Mouse (Mus musculus) gastrocnemius, postnatal 36 days (tissue): ENCODE results near the gene Plb1. TPM values are rescaled to one million over a fixed set of nuclear protein-coding genes. Genes with fewer than 3 reads are reported as not detected.

ENCODE experiments used
- DNase-seq, 2 experiments: peaks; one replicate each; pipeline ENCODE4 v3.0.0; 2022
- intact Hi-C: fragments of 180-260 bp; cut with DNase I; formaldehyde crosslinking; loops from one replicate; pipeline ENCODE4 v1.15.1; 2025
- total RNA-seq, 2 experiments: library from RNA; stranded (reverse); gene quantifications; 2 replicates each; pipeline ENCODE4 v1.2.3; 2021

Plb1 gene
- total RNA-seq, 2 experiments from 2014 or later, result 1.3 to 1.6 TPM

- no peak for DNase-seq
- intact Hi-C loops, result no loop called here
These were observed 136.9 kb downstream of the Plb1 start for GRCm38 (mm10) chr5:32369391-32369790.

GRCm38 (mm10) chr5:32371239-32371638, 138.7 kb downstream of the Plb1 start:
- intact Hi-C loops, result no loop called here
- no peak for DNase-seq

GRCm38 (mm10) chr5:32378546-32378945, 146.0 kb downstream of the Plb1 start:
- no peak for DNase-seq
- intact Hi-C loops, result no loop called here

GRCm38 (mm10) chr5:32388656-32389055, 156.1 kb downstream of the Plb1 start:
- intact Hi-C loops, result no loop called here
- no peak for DNase-seq

- DNase-seq, result no peak
- intact Hi-C loops, result no loop called here
These were observed 157.8 kb downstream of the Plb1 start for GRCm38 (mm10) chr5:32390295-32390694.

- no peak for DNase-seq
- intact Hi-C loops, result no loop called here
These were observed 159.8 kb downstream of the Plb1 start for GRCm38 (mm10) chr5:32392281-32392680.

- no peak for DNase-seq
- intact Hi-C loops, result no loop called here
These were observed 162.1 kb downstream of the Plb1 start for GRCm38 (mm10) chr5:32394586-32394985.

- intact Hi-C loops, result no loop called here
- no peak for DNase-seq
These were observed 162.8 kb downstream of the Plb1 start for GRCm38 (mm10) chr5:32395101-32395892.

GRCm38 (mm10) chr5:32397719-32398118, 165.2 kb downstream of the Plb1 start:
- intact Hi-C loops, result no loop called here
- DNase-seq, result no peak

- no peak for DNase-seq
- intact Hi-C loops, result no loop called here
These were observed 168.4 kb downstream of the Plb1 start for GRCm38 (mm10) chr5:32400926-32401325.

GRCm38 (mm10) chr5:32403082-32403953, 170.8 kb downstream of the Plb1 start:
- no peak for DNase-seq
- intact Hi-C loops, result no loop called here

GRCm38 (mm10) chr5:32405199-32405855, 172.8 kb downstream of the Plb1 start:
- intact Hi-C loops, result loop anchor here (5.0 kb wide), 1 partner anchor 43 kb away; no protein-coding TSS in a partner anchor
- DNase-seq, result no peak

GRCm38 (mm10) chr5:32408771-32409170, 176.3 kb downstream of the Plb1 start:
- no peak for DNase-seq
- intact Hi-C loops, result loop anchor here (5.0 kb wide), 1 partner anchor 46 kb away; no protein-coding TSS in a partner anchor

- intact Hi-C loops, result loop anchor here (5.0 kb wide), 1 partner anchor 47 kb away; no protein-coding TSS in a partner anchor
- DNase-seq, result no peak
These were observed 177.2 kb downstream of the Plb1 start for GRCm38 (mm10) chr5:32409747-32410146.

GRCm38 (mm10) chr5:32410954-32411688, 178.6 kb downstream of the Plb1 start:
- no peak for DNase-seq
- intact Hi-C loops, result no loop called here

GRCm38 (mm10) chr5:32412186-32412950, 179.9 kb downstream of the Plb1 start:
- no peak for DNase-seq
- intact Hi-C loops, result no loop called here

GRCm38 (mm10) chr5:32413083-32413482, 180.6 kb downstream of the Plb1 start:
- intact Hi-C loops, result no loop called here
- DNase-seq, result no peak

GRCm38 (mm10) chr5:32413569-32413968, 181.1 kb downstream of the Plb1 start:
- intact Hi-C loops, result no loop called here
- no peak for DNase-seq

GRCm38 (mm10) chr5:32414461-32414985, 182.0 kb downstream of the Plb1 start:
- intact Hi-C loops, result no loop called here
- DNase-seq, result peak in 1 of 2 experiments; percentile 42
